Mouse (Mus musculus) small intestine, adult 2 months (tissue): ENCODE measurements at regions not wholly inside any gene's neighbourhood (a gene's known extent, or its start where the extent isn't known, plus 50 kb on each side); places are given as distances from the start of the nearest gene placed in this dataset.
A peak's percentile ranks its signal among the peaks of the same experiment; 100 is the strongest.

Experiments
- H3K27ac ChIP-seq: fragments of 200-500 bp; 2 replicates; pipeline ENCODE4 v1.5.1; 2012; ENCODE audit warnings: low read depth, low read length, control low read depth, inconsistent platforms; ENCODE audit not compliant: insufficient read depth
- H3K27me3 ChIP-seq: fragments of 200-500 bp; 2 replicates; pipeline ENCODE4 v1.6.1; 2012; ENCODE audit warnings: mild to moderate bottlenecking, moderate library complexity, low read length, inconsistent platforms; ENCODE audit not compliant: control insufficient read depth, insufficient read depth
- H3K36me3 ChIP-seq: fragments of 200-500 bp; 2 replicates; pipeline ENCODE4 v1.6.1; 2012; ENCODE audit warnings: mild to moderate bottlenecking, low read length, control low read depth, inconsistent platforms; ENCODE audit not compliant: control insufficient read depth, insufficient read depth
- H3K4me1 ChIP-seq: fragments of 200-500 bp; 2 replicates; pipeline ENCODE4 v1.6.1; 2012; ENCODE audit warnings: low read length, inconsistent platforms, mixed read lengths; ENCODE audit not compliant: control insufficient read depth, insufficient read depth, insufficient read length
- H3K4me3 ChIP-seq: fragments of 200-500 bp; 2 replicates; pipeline ENCODE4 v1.5.1; 2012; ENCODE audit warnings: low read depth, mild to moderate bottlenecking, control low read depth, inconsistent platforms, low read length, moderate library complexity
- CTCF ChIP-seq: fragments of 200-500 bp; IDR thresholded peaks from 2 replicates; pipeline ENCODE4 v1.5.1; 2012; ENCODE audit warnings: low read depth, mild to moderate bottlenecking, control low read depth, inconsistent platforms, low read length, moderate library complexity, mixed read lengths; ENCODE audit not compliant: insufficient replicate concordance, insufficient read length; ENCODE audit errors: extremely low read depth
- POLR2A ChIP-seq: fragments of 200-500 bp; IDR thresholded peaks from 2 replicates; pipeline ENCODE4 v1.6.1; 2012; ENCODE audit warnings: low read depth, mild to moderate bottlenecking, control low read depth, inconsistent platforms, low read length, moderate library complexity
- WGBS: fragments of 180-500 bp; shearing (Covaris S2); methylation state at CpG from one replicate; pipeline ENCODE4 v1.1.7; 2018; 5-methylcytosine and 5-hydroxymethylcytosine counted together

DNA sequence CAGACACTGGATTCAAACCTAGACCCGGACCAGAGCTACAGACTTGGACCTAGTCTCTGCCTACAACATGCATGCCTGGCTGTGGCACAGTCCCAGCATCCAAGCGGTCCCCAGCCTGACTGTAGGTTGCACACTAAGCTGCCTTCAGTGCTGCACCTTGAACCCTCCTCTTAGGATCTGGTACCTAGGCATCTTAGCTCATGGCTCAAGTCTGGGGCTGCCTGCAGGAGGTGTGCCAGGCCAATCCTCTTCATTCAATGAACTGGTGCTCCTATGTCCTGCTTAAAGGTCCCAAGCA, 73.4 kb upstream of the Ppara start:
- TF ChIP-seq POLR2A (no peak), CTCF (no peak)

DNA sequence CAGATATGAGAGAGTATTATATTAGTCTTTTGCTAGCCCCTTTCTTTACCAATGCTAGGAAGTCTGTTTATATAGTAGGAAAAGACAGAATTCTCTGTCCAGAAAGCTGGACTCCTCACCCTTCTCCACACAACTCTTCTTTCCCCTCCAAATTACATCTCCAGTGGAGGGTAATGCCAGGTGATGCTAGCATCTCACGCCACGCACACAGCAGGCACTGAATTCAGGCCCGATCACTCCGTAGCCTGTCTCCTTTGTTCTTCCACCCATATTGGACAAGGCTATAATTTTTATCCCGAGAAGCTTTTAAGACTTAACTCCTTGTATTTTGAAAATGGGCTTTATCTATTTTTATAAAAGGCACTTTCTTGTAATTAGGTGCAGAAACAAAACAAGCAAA, 73.0 kb upstream of the Ppara start:
- TF ChIP-seq CTCF (no peak), POLR2A (no peak)
- peaks cover 2% of the 10 kb centered on the region; the same call in 1 of the 2 replicates for H3K36me3 ChIP-seq
- H3K27me3 ChIP-seq, result no peaks in the 10 kb centered on the region
- H3K4me3 ChIP-seq, result no peak overlapping the region
- WGBS, result 95% methylated on average over 5 of the region's 5 CpGs
- H3K27ac ChIP-seq, result no peak overlapping the region
- peaks cover 17% of the 10 kb centered on the region for H3K4me1 ChIP-seq

More for the DNA sequence above, 73.4 kb upstream of the Ppara start:
- peaks cover 13% of the 10 kb centered on the region for H3K4me1 ChIP-seq
- H3K36me3 ChIP-seq, result peaks cover 2% of the 10 kb centered on the region; the same call in 1 of the 2 replicates
- WGBS, result 80% methylated on average over 2 of the region's 2 CpGs
- no peak overlapping the region for H3K27ac ChIP-seq
- no peak overlapping the region for H3K4me3 ChIP-seq
- H3K27me3 ChIP-seq, result no peaks in the 10 kb centered on the region

DNA sequence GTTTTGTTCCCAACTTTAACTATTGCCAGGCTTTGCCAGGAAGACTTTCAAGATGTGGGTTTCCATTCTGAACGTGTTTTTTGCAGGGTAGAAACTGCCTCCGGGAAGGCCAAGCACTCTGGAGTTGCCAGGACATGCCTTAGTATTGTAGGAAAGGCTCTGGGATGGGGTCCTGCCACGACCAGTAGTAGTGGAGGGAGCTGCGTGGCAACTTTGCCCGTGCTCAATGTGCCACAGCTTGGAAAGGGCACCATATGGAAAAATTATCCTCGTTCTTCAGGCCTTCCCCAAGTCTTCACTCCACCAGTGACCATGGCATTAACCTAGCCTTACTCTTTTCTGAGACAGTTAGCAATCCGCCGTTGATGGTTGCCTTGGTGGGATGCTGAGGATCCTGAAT, 72.5 kb upstream of the Ppara start:
- H3K36me3 ChIP-seq, result peaks cover 2% of the 10 kb centered on the region; the same call in 1 of the 2 replicates
- H3K4me1 ChIP-seq, result peaks cover 12% of the 10 kb centered on the region
- no peak overlapping the region for H3K27ac ChIP-seq
- TF ChIP-seq POLR2A (no peak), CTCF (no peak)
- no peaks in the 10 kb centered on the region for H3K27me3 ChIP-seq
- WGBS, result 88% methylated on average over 8 of the region's 8 CpGs
- no peak overlapping the region for H3K4me3 ChIP-seq

- WGBS, result 87% methylated on average over 4 of the region's 4 CpGs
- H3K4me3 ChIP-seq, result no peak overlapping the region
- no peak overlapping the region for H3K27ac ChIP-seq
- peaks cover 2% of the 10 kb centered on the region; the same call in 1 of the 2 replicates for H3K36me3 ChIP-seq
- H3K4me1 ChIP-seq, result peaks cover 11% of the 10 kb centered on the region
- TF ChIP-seq POLR2A, result no peak
- no peak for TF ChIP-seq CTCF
- H3K27me3 ChIP-seq, result no peaks in the 10 kb centered on the region
These were observed 72.1 kb upstream of the Ppara start for GRCm38 (mm10) chr15:85662673-85663072.

- TF ChIP-seq CTCF (no peak), POLR2A (no peak)
- Histone ChIP-seq H3K4me3 (no peak overlapping the region), H3K4me1 (peaks cover 4% of the 10 kb centered on the region; the same call in 1 of the 2 replicates), H3K27ac (peak overlapping the region; percentile 59; the same call in 1 of the 2 replicates), H3K36me3 (peaks cover 2% of the 10 kb centered on the region; the same call in 1 of the 2 replicates), H3K27me3 (no peaks in the 10 kb centered on the region)
- 72% methylated on average over 17 of the region's 17 CpGs for WGBS
These were observed 70.9 kb upstream of the Ppara start for GRCm38 (mm10) chr15:85663757-85664431.

GRCm38 (mm10) chr15:85664432-85664828, 70.4 kb upstream of the Ppara start:
- peak overlapping the region; percentile 59 for H3K27ac ChIP-seq
- no peak for TF ChIP-seq CTCF
- TF ChIP-seq POLR2A, result no peak
- H3K4me3 ChIP-seq, result no peak overlapping the region
- peaks cover 4% of the 10 kb centered on the region; the same call in 1 of the 2 replicates for H3K4me1 ChIP-seq
- H3K27me3 ChIP-seq, result no peaks in the 10 kb centered on the region
- H3K36me3 ChIP-seq, result peaks cover 2% of the 10 kb centered on the region; the same call in 1 of the 2 replicates
- WGBS, result 66% methylated on average over 10 of the region's 10 CpGs

GRCm38 (mm10) chr15:85665181-85665821, 69.5 kb upstream of the Ppara start:
- peak overlapping the region; percentile 4; the same call in 1 of the 2 replicates for H3K4me3 ChIP-seq
- H3K36me3 ChIP-seq, result peaks cover 2% of the 10 kb centered on the region; the same call in 1 of the 2 replicates
- H3K27me3 ChIP-seq, result no peaks in the 10 kb centered on the region
- H3K27ac ChIP-seq, result peak overlapping the region; percentile 68
- H3K4me1 ChIP-seq, result peaks cover 4% of the 10 kb centered on the region; the same call in 1 of the 2 replicates
- TF ChIP-seq CTCF, result no peak
- TF ChIP-seq POLR2A, result no peak
- 52% methylated on average over 12 of the region's 12 CpGs for WGBS
